Mouse (Mus musculus) liver, embryonic 15.5 days (tissue): ENCODE data around the gene Gm20458. TPM values are rescaled to one million over a fixed set of nuclear protein-coding genes. Genes with fewer than 3 reads are reported as not detected.

Source experiments
- ATAC-seq: fragments of 200-750 bp; cut with Nextera tagmentation; 2 replicates; pipeline ENCODE4 v1.8.0; 2017; ENCODE audit warnings: moderate number of reproducible peaks, mild to moderate bottlenecking, moderate library complexity; ENCODE audit not compliant: insufficient read depth
- H3K27ac ChIP-seq: fragments of 300-500 bp; sonication (generic); replicated peaks from 2 replicates; pipeline ENCODE4 v1.5.1; 2015; ENCODE audit warnings: mild to moderate bottlenecking, inconsistent platforms
- H3K27me3 ChIP-seq: fragments of 300-500 bp; sonication (generic); 2 replicates; pipeline ENCODE4 v1.6.1; 2015; ENCODE audit warnings: mild to moderate bottlenecking, inconsistent platforms
- H3K36me3 ChIP-seq: fragments of 300-500 bp; sonication (generic); replicated peaks from 2 replicates; pipeline ENCODE4 v1.6.1; 2015; ENCODE audit warnings: moderate library complexity, mild to moderate bottlenecking, inconsistent platforms
- H3K4me1 ChIP-seq: fragments of 300-500 bp; sonication (generic); replicated peaks from 2 replicates; pipeline ENCODE4 v1.6.1; 2015; ENCODE audit warnings: inconsistent platforms
- H3K4me2 ChIP-seq: fragments of 300-500 bp; sonication (generic); 2 replicates; pipeline ENCODE4 v1.6.1; 2015; ENCODE audit warnings: moderate library complexity, mild to moderate bottlenecking, inconsistent platforms
- H3K4me3 ChIP-seq: fragments of 300-500 bp; sonication (generic); replicated peaks from 2 replicates; pipeline ENCODE4 v1.5.1; 2015; ENCODE audit warnings: mild to moderate bottlenecking, inconsistent platforms
- H3K9ac ChIP-seq: fragments of 300-500 bp; sonication (generic); 2 replicates; pipeline ENCODE4 v1.6.1; 2015; ENCODE audit warnings: moderate library complexity, mild to moderate bottlenecking, inconsistent platforms
- H3K9me3 ChIP-seq: fragments of 300-500 bp; sonication (generic); replicated peaks from 2 replicates; pipeline ENCODE4 v1.6.1; 2016; ENCODE audit warnings: inconsistent platforms
- WGBS: fragments of 180-500 bp; shearing (Covaris S2); methylation state at CpG from one replicate; pipeline ENCODE4 v1.1.7; 2015; ENCODE audit warnings: mixed read lengths; ENCODE audit not compliant: insufficient replicate concordance; 5-methylcytosine and 5-hydroxymethylcytosine counted together
- polyA plus RNA-seq: library from polyadenylated mRNA; unstranded; fragments of >200 nt; fragmentation: Nextera tagmentation; extraction: Ambion mirVana; gene quantifications from 2 replicates; pipeline ENCODE4 v1.2.1, GENCODE M21; 2015

Gm20458 gene
- polyA plus RNA-seq = 5.0 TPM in 1 of 2 replicates, not detected in the other

- peak within 1 kb of the TSS; percentile 89 for H3K4me2 ChIP-seq
- H3K36me3 ChIP-seq = peaks cover 22% of the 10 kb centered on the region
- peak within 1 kb of the TSS; percentile 76 for H3K27ac ChIP-seq
- ATAC-seq = peak; percentile 95
- peak within 1 kb of the TSS; percentile 80 for H3K9ac ChIP-seq
- WGBS = under 1% methylated on average over 79 of the region's 79 CpGs
- H3K4me3 ChIP-seq = peak within 1 kb of the TSS; percentile 89
- H3K9me3 ChIP-seq = no peaks in the 10 kb centered on the region
- H3K27me3 ChIP-seq = peaks cover 4% of the 10 kb centered on the region; the same call in 1 of the 2 replicates
- H3K4me1 ChIP-seq = peaks cover 29% of the 10 kb centered on the region
These were observed at the start of gene Gm20458 for GRCm38 (mm10) chr2:164460745-164461551. TSS of gene Gm20458 (plus strand) at chr2:164460967.

- Histone ChIP-seq H3K4me3 (no peak overlapping the region), H3K9me3 (no peaks in the 10 kb centered on the region), H3K9ac (no peak overlapping the region), H3K4me2 (no peak overlapping the region), H3K36me3 (no peaks in the 10 kb centered on the region), H3K27me3 (peaks cover 31% of the 10 kb centered on the region), H3K27ac (no peak overlapping the region), H3K4me1 (peaks cover 2% of the 10 kb centered on the region; the same call in 1 of the 2 replicates)
- ATAC-seq = no peak
- 26% methylated on average over 28 of the region's 28 CpGs for WGBS
These were observed 46.6 kb upstream of the Gm20458 start for GRCm38 (mm10) chr2:164414167-164414566.

DNA sequence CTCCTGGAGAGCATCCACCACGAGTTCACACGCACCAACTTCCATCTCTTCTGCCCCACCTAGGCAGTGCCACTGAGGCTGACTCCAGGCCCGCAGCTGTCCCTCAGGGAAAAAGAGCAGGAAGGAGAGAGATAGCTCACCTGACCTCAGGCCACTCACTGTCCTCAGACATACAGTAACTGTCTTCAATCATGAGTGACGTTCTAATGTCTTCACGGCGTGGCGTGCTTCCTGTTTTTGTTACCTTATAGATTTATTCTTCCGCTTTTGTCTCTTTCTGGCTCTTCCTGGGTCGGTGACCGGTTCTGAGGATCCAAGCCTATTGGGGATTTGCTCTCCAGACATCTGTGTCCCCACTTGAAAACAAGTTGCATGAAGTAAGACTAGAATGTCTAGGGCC, 46.2 kb upstream of the Gm20458 start:
- no peak overlapping the region for H3K27ac ChIP-seq
- H3K4me3 ChIP-seq = no peak overlapping the region
- no peak overlapping the region for H3K9ac ChIP-seq
- H3K36me3 ChIP-seq = no peaks in the 10 kb centered on the region
- peaks cover 27% of the 10 kb centered on the region for H3K27me3 ChIP-seq
- no peaks in the 10 kb centered on the region for H3K9me3 ChIP-seq
- H3K4me2 ChIP-seq = no peak overlapping the region
- peaks cover 2% of the 10 kb centered on the region; the same call in 1 of the 2 replicates for H3K4me1 ChIP-seq
- WGBS = 41% methylated on average over 10 of the region's 10 CpGs
- ATAC-seq = no peak

DNA sequence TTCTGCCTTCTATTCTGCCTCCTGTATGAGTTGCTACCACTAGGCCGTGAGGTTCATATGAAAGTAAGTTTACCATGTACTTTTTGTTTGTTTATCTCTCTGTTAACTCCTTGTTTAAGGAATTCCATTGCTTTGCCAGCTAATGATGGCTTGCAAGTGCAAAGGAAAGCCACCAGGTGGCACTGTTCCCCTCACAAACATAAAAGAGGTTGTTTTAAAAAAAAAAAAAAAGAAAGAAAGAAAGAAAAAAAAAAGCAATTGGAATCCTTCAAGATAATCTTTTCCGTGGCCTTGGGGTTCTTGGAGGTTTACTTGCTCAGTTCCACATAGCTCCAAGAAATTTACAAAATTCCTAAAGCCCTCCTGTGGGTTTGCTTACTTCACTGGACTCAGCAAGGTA, 43.6 kb upstream of the Gm20458 start:
- H3K9me3 ChIP-seq = no peaks in the 10 kb centered on the region
- H3K36me3 ChIP-seq = no peaks in the 10 kb centered on the region
- no peak overlapping the region for H3K27ac ChIP-seq
- ATAC-seq = no peak
- no peak overlapping the region for H3K4me2 ChIP-seq
- WGBS = 2% methylated on average over 2 of the region's 2 CpGs
- H3K4me3 ChIP-seq = no peak overlapping the region
- H3K9ac ChIP-seq = no peak overlapping the region
- peaks cover 12% of the 10 kb centered on the region; the same call in 1 of the 2 replicates for H3K27me3 ChIP-seq
- H3K4me1 ChIP-seq = peaks cover 2% of the 10 kb centered on the region; the same call in 1 of the 2 replicates

- no peak overlapping the region for H3K4me3 ChIP-seq
- no peak overlapping the region for H3K4me2 ChIP-seq
- no peak for ATAC-seq
- H3K36me3 ChIP-seq = no peaks in the 10 kb centered on the region
- peaks cover 12% of the 10 kb centered on the region; the same call in 1 of the 2 replicates for H3K27me3 ChIP-seq
- no peaks in the 10 kb centered on the region for H3K9me3 ChIP-seq
- peaks cover 2% of the 10 kb centered on the region; the same call in 1 of the 2 replicates for H3K4me1 ChIP-seq
- no peak overlapping the region for H3K9ac ChIP-seq
- no peak overlapping the region for H3K27ac ChIP-seq
- WGBS = 30% methylated on average over 3 of the region's 3 CpGs
These were observed 42.4 kb upstream of the Gm20458 start for GRCm38 (mm10) chr2:164418308-164418875.

DNA sequence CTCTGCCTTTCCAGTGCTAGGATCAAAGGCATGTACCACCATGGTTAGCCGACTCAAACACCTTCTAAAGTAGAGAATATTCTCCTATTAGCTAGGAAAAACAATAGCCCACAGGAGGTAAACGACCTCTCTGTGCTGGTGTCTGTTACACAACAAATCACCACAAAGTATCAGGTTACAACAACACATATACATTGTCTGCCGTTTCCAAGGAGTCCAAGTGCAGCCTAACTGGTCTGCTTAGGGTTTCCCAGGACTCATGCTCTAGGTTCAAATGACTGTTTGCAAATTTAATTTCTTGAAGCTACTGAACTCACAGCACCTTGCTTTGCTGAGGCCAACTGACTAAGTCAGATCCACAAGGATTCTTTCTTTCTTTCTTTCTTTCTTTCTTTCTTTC, 41.3 kb upstream of the Gm20458 start:
- H3K36me3 ChIP-seq = peaks cover 8% of the 10 kb centered on the region
- H3K27ac ChIP-seq = no peak overlapping the region
- H3K9me3 ChIP-seq = no peaks in the 10 kb centered on the region
- H3K4me1 ChIP-seq = peaks cover 2% of the 10 kb centered on the region; the same call in 1 of the 2 replicates
- 7% methylated on average over 3 of the region's 3 CpGs for WGBS
- ATAC-seq = no peak
- peaks cover 3% of the 10 kb centered on the region; the same call in 1 of the 2 replicates for H3K27me3 ChIP-seq
- H3K4me3 ChIP-seq = no peak overlapping the region
- no peak overlapping the region for H3K9ac ChIP-seq
- H3K4me2 ChIP-seq = no peak overlapping the region

DNA sequence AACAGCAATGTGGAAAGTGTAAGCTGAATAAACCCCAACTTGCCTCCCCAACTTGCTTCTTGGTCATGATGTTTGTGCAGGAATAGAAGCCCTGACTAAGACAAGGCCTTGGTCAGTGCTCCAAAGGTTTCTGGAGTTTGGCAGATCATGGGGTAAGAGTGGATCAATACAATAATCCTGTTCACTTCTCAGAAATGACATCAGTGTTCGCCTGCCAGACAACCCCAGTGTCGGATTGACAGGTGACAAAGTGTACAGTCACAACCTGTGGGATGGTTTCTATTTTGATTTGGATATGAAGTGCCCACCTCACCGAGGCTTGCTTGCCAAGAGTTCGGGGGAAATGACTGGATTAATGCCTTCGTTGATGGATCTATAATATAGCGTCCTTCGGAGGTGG, 39.5 kb upstream of the Gm20458 start:
- WGBS = 63% methylated on average over 7 of the region's 7 CpGs
- H3K9ac ChIP-seq = no peak overlapping the region
- no peak for ATAC-seq
- no peaks in the 10 kb centered on the region for H3K9me3 ChIP-seq
- no peak overlapping the region for H3K27ac ChIP-seq
- H3K4me2 ChIP-seq = no peak overlapping the region
- H3K4me3 ChIP-seq = no peak overlapping the region
- H3K36me3 ChIP-seq = peaks cover 18% of the 10 kb centered on the region
- H3K27me3 ChIP-seq = no peaks in the 10 kb centered on the region
- H3K4me1 ChIP-seq = peaks cover 2% of the 10 kb centered on the region; the same call in 1 of the 2 replicates

GRCm38 (mm10) chr2:164421979-164422378, 38.8 kb upstream of the Gm20458 start:
- Histone ChIP-seq H3K4me1 (peaks cover 2% of the 10 kb centered on the region; the same call in 1 of the 2 replicates), H3K27me3 (no peaks in the 10 kb centered on the region), H3K27ac (no peak overlapping the region), H3K9ac (no peak overlapping the region), H3K36me3 (peaks cover 20% of the 10 kb centered on the region), H3K4me2 (no peak overlapping the region), H3K9me3 (no peaks in the 10 kb centered on the region), H3K4me3 (no peak overlapping the region)
- ATAC-seq = no peak
- 74% methylated on average over 8 of the region's 8 CpGs for WGBS

- Histone ChIP-seq H3K36me3 (peaks cover 26% of the 10 kb centered on the region), H3K4me1 (0 out of 2 replicates have a peak, but pooled peaks cover 2% of the 10 kb centered on the region), H3K27ac (no peak overlapping the region), H3K27me3 (no peaks in the 10 kb centered on the region), H3K4me3 (no peak overlapping the region), H3K9ac (no peak overlapping the region), H3K4me2 (no peak overlapping the region), H3K9me3 (no peaks in the 10 kb centered on the region)
- 66% methylated on average over 15 of the region's 15 CpGs for WGBS
- no peak for ATAC-seq
These were observed 37.9 kb upstream of the Gm20458 start for GRCm38 (mm10) chr2:164422675-164423393.

GRCm38 (mm10) chr2:164423464-164423863, 37.3 kb upstream of the Gm20458 start:
- no peaks in the 10 kb centered on the region for H3K9me3 ChIP-seq
- no peak overlapping the region for H3K9ac ChIP-seq
- peaks cover 30% of the 10 kb centered on the region for H3K36me3 ChIP-seq
- ATAC-seq = no peak
- no peak overlapping the region for H3K4me2 ChIP-seq
- no peak overlapping the region for H3K27ac ChIP-seq
- 0 out of 2 replicates have a peak, but pooled peaks cover 2% of the 10 kb centered on the region for H3K4me1 ChIP-seq
- 68% methylated on average over 11 of the region's 11 CpGs for WGBS
- H3K4me3 ChIP-seq = no peak overlapping the region
- H3K27me3 ChIP-seq = no peaks in the 10 kb centered on the region

DNA sequence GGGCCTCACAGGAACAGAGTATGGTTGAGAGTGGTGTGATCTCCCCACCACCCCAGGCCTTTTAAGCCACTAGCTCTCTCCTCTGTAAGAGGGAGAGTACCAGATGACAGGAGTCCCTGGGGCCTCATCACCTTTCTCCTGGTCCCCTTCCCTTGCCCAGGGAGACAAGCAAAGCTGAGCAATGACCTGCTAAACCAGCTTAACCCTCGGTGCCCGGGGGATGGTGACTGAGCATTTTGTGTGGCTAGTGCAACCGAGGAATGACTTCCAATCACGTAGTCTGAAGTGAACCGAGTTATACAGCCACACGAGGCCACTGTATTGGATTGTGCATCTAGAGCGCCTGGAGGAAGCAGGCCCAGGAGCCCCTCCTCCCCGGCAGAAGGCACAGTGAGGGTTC, 36.4 kb upstream of the Gm20458 start:
- 73% methylated on average over 8 of the region's 8 CpGs for WGBS
- Histone ChIP-seq H3K4me3 (no peak overlapping the region), H3K4me1 (no peaks in the 10 kb centered on the region), H3K27me3 (peaks cover 8% of the 10 kb centered on the region; the same call in 1 of the 2 replicates), H3K9ac (no peak overlapping the region), H3K27ac (no peak overlapping the region), H3K9me3 (no peaks in the 10 kb centered on the region), H3K36me3 (peaks cover 39% of the 10 kb centered on the region), H3K4me2 (no peak overlapping the region)
- ATAC-seq = no peak
